Mouse (Mus musculus) ES-E14 (cell line): ENCODE measurements around the gene Map4k2.

Source experiments
- CHD2 ChIP-seq: IDR thresholded peaks from 2 replicates; pipeline ENCODE4 v1.6.1; 2014; ENCODE audit warnings: mild to moderate bottlenecking, low read depth, low read length, inconsistent platforms
- HCFC1 ChIP-seq: IDR thresholded peaks from 2 replicates; pipeline ENCODE4 v1.6.1; 2012; ENCODE audit warnings: low read length, inconsistent platforms, borderline replicate concordance; ENCODE audit not compliant: insufficient read depth
- MAFK ChIP-seq: IDR thresholded peaks from 2 replicates; pipeline ENCODE4 v1.6.1; 2014; ENCODE audit warnings: mild to moderate bottlenecking, low read depth, low read length, inconsistent platforms; ENCODE audit not compliant: insufficient read depth
- ZC3H11A ChIP-seq: IDR thresholded peaks from 2 replicates; pipeline ENCODE4 v1.6.1; 2012; ENCODE audit warnings: low read depth, mild to moderate bottlenecking, inconsistent platforms, low read length, borderline replicate concordance
- ZNF384 ChIP-seq: IDR thresholded peaks from 2 replicates; pipeline ENCODE4 v1.6.1; 2012; ENCODE audit warnings: low read depth, low read length, inconsistent platforms

- TF ChIP-seq ZC3H11A (no peak), MAFK (no peak), CHD2 (no peak), HCFC1 (no peak), ZNF384 (no peak)
Observed at GRCm38 (mm10) chr19:6381238-6381637, 40.3 kb downstream of the Map4k2 start.
